Mouse (Mus musculus): ENCODE data around the gene Pde4b. TPM values are rescaled to one million over a fixed set of nuclear protein-coding genes. Genes with fewer than 3 reads are reported as not detected.
A peak's percentile ranks its signal among the peaks of the same experiment; 100 is the strongest.

Pde4b gene
- polyA plus RNA-seq, 1 experiment from 2014 or later = 9.1 TPM

DNA sequence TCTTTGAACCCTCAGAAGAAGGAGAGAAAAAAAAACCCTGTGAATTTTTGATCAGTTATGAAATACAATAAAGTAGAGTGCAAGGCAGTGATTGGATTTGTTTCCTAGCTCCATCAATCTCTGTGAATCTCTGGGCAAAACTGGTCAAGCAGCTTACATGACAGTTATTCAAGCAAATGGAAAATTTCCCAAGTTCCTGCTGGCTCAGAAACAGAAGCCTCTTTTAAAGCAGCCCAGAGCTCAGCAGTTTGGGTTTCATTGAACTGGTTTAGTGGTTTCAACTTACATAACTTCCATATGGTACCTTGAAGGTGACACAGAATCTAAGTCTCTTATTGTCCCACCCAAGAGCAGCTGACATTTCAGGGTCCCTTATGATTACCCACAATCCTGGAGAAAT, 210.2 kb downstream of the Pde4b start:
- H3K36me3 ChIP-seq = no peaks in the 10 kb centered on the region
- H3K27me3 ChIP-seq = no peaks in the 10 kb centered on the region
- H3K4me2 ChIP-seq = no peak overlapping the region
- no peak overlapping the region for H3K9ac ChIP-seq (replicated peaks)
- no peaks in the 10 kb centered on the region for H3K4me1 ChIP-seq (replicated peaks)
- no peak overlapping the region for H3K4me3 ChIP-seq (replicated peaks)
- ATAC-seq (ENCODE audit: insufficient number of reproducible peaks, insufficient read depth, low FRiP score, low TSS enrichment, low read depth) = no peak
- H3K9me3 ChIP-seq = no peaks in the 10 kb centered on the region
- H3K27ac ChIP-seq = no peak overlapping the region

DNA sequence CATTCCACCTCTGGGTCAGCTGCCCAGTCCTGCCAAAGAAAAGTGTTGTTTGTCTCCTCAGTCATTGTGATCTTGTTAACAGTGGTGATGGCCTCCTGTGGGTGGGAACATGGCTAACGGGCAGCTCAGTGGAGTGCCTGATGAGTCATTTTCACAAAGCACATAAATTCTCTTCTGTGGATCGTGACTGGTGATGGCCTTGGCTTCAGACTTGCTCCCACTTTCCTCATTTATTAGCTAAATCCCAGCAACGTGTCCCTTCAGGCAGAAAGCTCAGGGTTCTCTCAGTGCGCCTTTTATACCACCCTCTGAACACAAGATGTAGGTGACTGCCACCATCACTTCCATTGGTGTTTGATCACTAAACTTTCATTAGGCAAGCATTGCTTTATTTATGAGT, 215.2 kb downstream of the Pde4b start:
- ATAC-seq (ENCODE audit: insufficient number of reproducible peaks, insufficient read depth, low FRiP score, low TSS enrichment, low read depth) = no peak
- WGBS = 57% methylated on average over 4 of the region's 4 CpGs
- H3K27me3 ChIP-seq = no peaks in the 10 kb centered on the region
- H3K36me3 ChIP-seq = no peaks in the 10 kb centered on the region
- H3K9ac ChIP-seq (replicated peaks) = no peak overlapping the region
- H3K9me3 ChIP-seq = no peaks in the 10 kb centered on the region
- no peak overlapping the region for H3K4me2 ChIP-seq
- no peaks in the 10 kb centered on the region for H3K4me1 ChIP-seq (replicated peaks)
- H3K27ac ChIP-seq = no peak overlapping the region
- no peak overlapping the region for H3K4me3 ChIP-seq (replicated peaks)

DNA sequence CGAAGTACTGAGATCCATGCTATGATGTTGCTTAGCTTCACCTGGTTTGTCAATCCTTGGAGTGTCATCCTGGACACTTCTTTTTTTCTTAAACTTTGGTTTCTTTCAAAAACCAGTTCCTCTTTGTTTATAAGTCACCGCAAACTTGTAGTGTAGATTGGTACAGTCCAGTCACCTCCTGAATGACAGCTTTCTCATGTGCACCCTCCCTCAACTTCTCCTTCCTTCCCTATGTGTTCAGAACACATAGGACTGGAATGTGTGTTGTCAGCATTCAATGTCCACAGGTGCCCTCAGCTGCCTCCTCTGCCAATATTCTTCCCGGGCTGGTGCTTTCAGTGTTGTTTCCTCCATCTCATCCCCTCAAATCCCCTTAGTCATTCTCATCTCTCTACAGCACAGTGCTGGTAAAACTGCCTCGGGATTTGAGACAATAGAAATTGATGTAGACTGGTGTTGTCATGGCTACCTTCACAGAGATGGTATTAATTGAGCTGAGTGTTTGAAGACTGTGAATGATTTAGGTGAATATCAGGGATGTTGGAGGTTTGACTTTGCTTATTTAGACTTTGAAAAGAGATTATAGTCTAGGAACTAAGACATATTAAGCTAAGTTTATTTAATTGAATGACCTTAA, 220.4 kb downstream of the Pde4b start:
- no peaks in the 10 kb centered on the region for H3K36me3 ChIP-seq
- no peak overlapping the region for H3K27ac ChIP-seq
- no peaks in the 10 kb centered on the region for H3K4me1 ChIP-seq (replicated peaks)
- H3K9ac ChIP-seq (replicated peaks) = no peak overlapping the region
- no peak overlapping the region for H3K4me2 ChIP-seq
- ATAC-seq (ENCODE audit: insufficient number of reproducible peaks, insufficient read depth, low FRiP score, low TSS enrichment, low read depth) = no peak
- no peaks in the 10 kb centered on the region for H3K27me3 ChIP-seq
- no peak overlapping the region for H3K4me3 ChIP-seq (replicated peaks)
- H3K9me3 ChIP-seq = no peaks in the 10 kb centered on the region
- WGBS = 79% methylated on average over 4 of the region's 4 CpGs

DNA sequence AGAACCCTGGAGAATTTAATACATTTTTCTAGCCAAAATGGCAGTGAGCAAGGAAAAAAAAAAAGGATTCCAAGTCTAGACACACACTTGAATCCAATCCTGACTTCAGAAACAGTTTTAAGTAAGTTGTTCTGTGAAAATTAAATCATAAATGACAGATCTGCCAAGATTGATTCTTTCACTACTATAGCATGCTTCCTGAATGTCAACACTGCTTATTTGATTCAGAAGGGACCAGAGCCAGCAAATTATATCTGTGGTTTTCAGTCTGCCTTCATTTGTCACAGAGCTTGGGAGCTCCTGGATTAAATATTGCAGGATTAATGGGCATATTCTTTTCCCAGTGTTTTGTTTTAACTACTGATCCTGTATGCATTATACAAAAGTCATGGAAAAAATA, 223.3 kb downstream of the Pde4b start:
- no peak for ATAC-seq (ENCODE audit: insufficient number of reproducible peaks, insufficient read depth, low FRiP score, low TSS enrichment, low read depth)

GRCm38 (mm10) chr4:102316011-102316410, 228.7 kb downstream of the Pde4b start:
- H3K36me3 ChIP-seq = no peaks in the 10 kb centered on the region
- no peaks in the 10 kb centered on the region for H3K4me1 ChIP-seq (replicated peaks)
- no peak overlapping the region for H3K9ac ChIP-seq (replicated peaks)
- no peaks in the 10 kb centered on the region for H3K9me3 ChIP-seq
- no peaks in the 10 kb centered on the region for H3K27me3 ChIP-seq
- ATAC-seq (ENCODE audit: insufficient number of reproducible peaks, insufficient read depth, low FRiP score, low TSS enrichment, low read depth) = no peak
- no peak overlapping the region for H3K4me2 ChIP-seq
- H3K27ac ChIP-seq = no peak overlapping the region
- 89% methylated on average over 2 of the region's 2 CpGs for WGBS
- no peak overlapping the region for H3K4me3 ChIP-seq (replicated peaks)

More for the DNA sequence above, 223.3 kb downstream of the Pde4b start:
- Histone ChIP-seq H3K27ac (no peak overlapping the region), H3K36me3 (no peaks in the 10 kb centered on the region), H3K4me1 (replicated peaks) (no peaks in the 10 kb centered on the region), H3K4me3 (replicated peaks) (no peak overlapping the region), H3K9me3 (no peaks in the 10 kb centered on the region), H3K9ac (replicated peaks) (no peak overlapping the region), H3K4me2 (no peak overlapping the region), H3K27me3 (no peaks in the 10 kb centered on the region)

DNA sequence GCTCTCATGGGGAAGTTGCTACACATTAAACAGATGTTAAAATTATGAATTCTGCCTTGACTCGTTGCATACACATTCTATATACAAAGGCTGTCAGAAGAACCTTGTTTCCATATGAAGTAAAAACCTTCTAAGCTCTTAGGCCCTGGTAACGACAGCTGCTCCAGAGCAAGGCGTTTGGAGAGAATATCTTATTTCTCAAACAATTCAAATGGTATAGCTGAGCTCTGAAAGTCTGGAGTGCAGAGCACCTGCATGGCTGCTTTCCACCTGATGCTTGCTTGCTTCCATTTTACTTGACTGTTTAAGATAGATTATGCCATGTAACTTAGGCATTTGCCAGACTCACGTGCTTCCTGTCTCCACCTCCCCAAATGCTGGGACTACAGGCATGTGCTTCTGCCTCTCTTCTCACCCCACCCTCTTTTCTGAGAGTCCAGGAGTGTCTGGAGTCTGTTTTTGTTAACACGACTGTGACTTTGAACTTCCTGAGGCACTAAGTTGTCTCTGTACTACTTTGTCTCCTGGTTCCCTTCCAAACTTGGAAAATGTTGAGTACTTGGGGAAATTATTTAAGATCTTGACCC, 229.4 kb downstream of the Pde4b start:
- ATAC-seq (ENCODE audit: insufficient number of reproducible peaks, insufficient read depth, low FRiP score, low TSS enrichment, low read depth) = no peak

GRCm38 (mm10) chr4:102318596-102318995, 231.3 kb downstream of the Pde4b start:
- Histone ChIP-seq H3K4me1 (replicated peaks) (no peaks in the 10 kb centered on the region), H3K4me2 (no peak overlapping the region), H3K27me3 (no peaks in the 10 kb centered on the region), H3K36me3 (no peaks in the 10 kb centered on the region), H3K4me3 (replicated peaks) (no peak overlapping the region), H3K27ac (no peak overlapping the region), H3K9me3 (no peaks in the 10 kb centered on the region), H3K9ac (replicated peaks) (no peak overlapping the region)
- 90% methylated on average over 6 of the region's 6 CpGs for WGBS
- ATAC-seq (ENCODE audit: insufficient number of reproducible peaks, insufficient read depth, low FRiP score, low TSS enrichment, low read depth) = no peak

More for the DNA sequence above, 229.4 kb downstream of the Pde4b start:
- H3K4me2 ChIP-seq = no peak overlapping the region
- H3K27me3 ChIP-seq = no peaks in the 10 kb centered on the region
- no peaks in the 10 kb centered on the region for H3K9me3 ChIP-seq
- H3K36me3 ChIP-seq = no peaks in the 10 kb centered on the region
- H3K4me3 ChIP-seq (replicated peaks) = no peak overlapping the region
- 58% methylated on average over 5 of the region's 5 CpGs for WGBS
- H3K27ac ChIP-seq = no peak overlapping the region
- H3K9ac ChIP-seq (replicated peaks) = no peak overlapping the region
- H3K4me1 ChIP-seq (replicated peaks) = no peaks in the 10 kb centered on the region

DNA sequence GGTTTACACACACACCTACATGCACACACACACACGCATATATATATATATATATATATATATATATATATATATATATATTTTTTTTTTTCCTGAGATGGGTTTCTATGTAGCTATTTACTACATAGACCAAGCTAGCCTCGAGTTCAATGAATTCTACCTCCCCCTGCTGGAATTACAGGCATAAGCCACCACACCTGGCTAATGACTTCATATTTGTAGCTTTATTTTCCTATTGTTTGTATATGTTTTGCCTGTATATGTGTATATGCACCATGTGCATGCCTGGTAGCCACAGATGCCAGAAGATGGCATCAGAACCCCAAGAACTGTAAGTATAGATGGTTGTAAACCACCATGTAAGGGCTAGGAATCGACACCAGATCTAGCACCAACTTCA, 234.0 kb downstream of the Pde4b start:
- no peak overlapping the region for H3K4me2 ChIP-seq
- H3K9me3 ChIP-seq = no peaks in the 10 kb centered on the region
- H3K27ac ChIP-seq = no peak overlapping the region
- no peaks in the 10 kb centered on the region for H3K4me1 ChIP-seq (replicated peaks)
- H3K36me3 ChIP-seq = no peaks in the 10 kb centered on the region
- no peaks in the 10 kb centered on the region for H3K27me3 ChIP-seq
- no peak for ATAC-seq (ENCODE audit: insufficient number of reproducible peaks, insufficient read depth, low FRiP score, low TSS enrichment, low read depth)
- no peak overlapping the region for H3K4me3 ChIP-seq (replicated peaks)
- no peak overlapping the region for H3K9ac ChIP-seq (replicated peaks)
- WGBS = 69% methylated on average over 3 of the region's 3 CpGs

GRCm38 (mm10) chr4:102332386-102332785, 245.0 kb downstream of the Pde4b start:
- no peak for ATAC-seq (ENCODE audit: insufficient number of reproducible peaks, insufficient read depth, low FRiP score, low TSS enrichment, low read depth)
- Histone ChIP-seq H3K36me3 (no peaks in the 10 kb centered on the region), H3K27me3 (no peaks in the 10 kb centered on the region), H3K9me3 (no peaks in the 10 kb centered on the region), H3K27ac (no peak overlapping the region), H3K4me2 (no peak overlapping the region), H3K4me3 (replicated peaks) (no peak overlapping the region), H3K4me1 (replicated peaks) (no peaks in the 10 kb centered on the region), H3K9ac (replicated peaks) (no peak overlapping the region)
- WGBS = 93% methylated on average over 2 of the region's 2 CpGs

DNA sequence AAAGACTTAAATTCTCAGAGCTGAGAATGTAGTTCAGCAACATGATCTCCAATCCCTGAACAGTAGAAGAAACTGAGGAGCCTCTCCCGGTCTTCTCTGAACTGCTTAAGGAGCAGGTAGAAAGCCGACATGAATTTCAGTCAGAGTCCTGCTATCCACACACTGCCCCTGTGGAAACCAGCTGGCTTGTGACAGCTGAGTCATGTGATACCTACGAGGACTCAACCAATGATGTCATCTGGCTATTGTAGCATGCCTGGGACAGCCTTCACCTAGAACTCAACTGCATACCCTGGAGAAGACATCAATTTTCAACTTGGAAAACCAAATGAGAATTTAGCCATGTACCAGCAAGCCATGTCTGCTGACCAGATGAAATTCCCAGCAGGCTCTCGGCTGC, 245.5 kb downstream of the Pde4b start:
- Histone ChIP-seq H3K36me3 (no peaks in the 10 kb centered on the region), H3K9ac (replicated peaks) (no peak overlapping the region), H3K4me3 (replicated peaks) (no peak overlapping the region), H3K4me1 (replicated peaks) (no peaks in the 10 kb centered on the region), H3K27ac (no peak overlapping the region), H3K9me3 (no peaks in the 10 kb centered on the region), H3K27me3 (no peaks in the 10 kb centered on the region), H3K4me2 (no peak overlapping the region)
- no peak for ATAC-seq (ENCODE audit: insufficient number of reproducible peaks, insufficient read depth, low FRiP score, low TSS enrichment, low read depth)
- 78% methylated on average over 4 of the region's 4 CpGs for WGBS

DNA sequence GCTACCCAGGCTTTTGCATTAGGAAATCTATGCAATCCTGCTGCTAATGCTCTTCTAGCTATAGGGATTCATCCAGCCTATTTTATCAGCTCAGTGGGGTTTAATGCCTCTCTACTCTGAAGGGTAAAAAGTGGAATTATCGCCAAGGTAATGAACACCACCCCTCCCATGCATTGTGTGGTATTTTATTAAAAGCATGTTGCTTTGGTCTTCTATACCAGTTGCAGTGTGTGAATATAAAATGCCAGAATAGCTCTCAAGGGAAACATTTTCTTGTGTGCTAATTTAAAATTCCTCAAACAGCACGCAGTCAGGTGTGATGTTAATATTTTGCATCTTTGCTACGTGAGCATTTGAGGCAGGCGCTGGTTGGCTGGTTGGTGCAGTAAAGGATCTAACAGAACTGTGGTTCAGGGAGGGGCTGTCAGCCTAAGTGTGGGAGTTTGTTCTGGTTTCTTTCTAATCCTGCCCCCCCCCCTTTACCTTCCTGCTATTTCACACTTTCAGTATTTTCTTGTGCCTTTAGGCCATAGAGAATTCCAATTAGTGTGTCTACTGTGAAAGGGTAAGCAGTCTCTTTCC, 259.7 kb downstream of the Pde4b start:
- Histone ChIP-seq H3K9me3 (no peaks in the 10 kb centered on the region), H3K4me1 (replicated peaks) (peaks cover 26% of the 10 kb centered on the region), H3K9ac (replicated peaks) (no peak overlapping the region), H3K36me3 (no peaks in the 10 kb centered on the region), H3K4me3 (replicated peaks) (no peak overlapping the region), H3K27me3 (no peaks in the 10 kb centered on the region), H3K27ac (no peak overlapping the region), H3K4me2 (no peak overlapping the region)
- 26% methylated on average over 4 of the region's 4 CpGs for WGBS
- ATAC-seq (ENCODE audit: insufficient number of reproducible peaks, insufficient read depth, low FRiP score, low TSS enrichment, low read depth) = peak; percentile 66; the same call in 1 of the 2 replicates

All from limb, embryonic 12.5 days (tissue).